Mouse (Mus musculus) liver, postnatal 0 days (tissue): ENCODE results near the gene Tmem178.

Experiments used
- CTCF ChIP-seq: sonication (generic); IDR thresholded peaks from 2 replicates; pipeline ENCODE4 v1.5.1; 2016; ENCODE audit warnings: antibody characterized with exemption, low read depth
- EP300 ChIP-seq: IDR thresholded peaks from 2 replicates; pipeline ENCODE4 v1.6.1; 2016; ENCODE audit warnings: antibody characterized with exemption, low read depth, mild to moderate bottlenecking

- TF ChIP-seq EP300 (no peak), CTCF (no peak)
Measured at GRCm38 (mm10) chr17:81004454-81004853, 60.0 kb downstream of the Tmem178 start.
